ENCODE assay signal across 21 mouse cellular contexts in the genomic region with DNA sequence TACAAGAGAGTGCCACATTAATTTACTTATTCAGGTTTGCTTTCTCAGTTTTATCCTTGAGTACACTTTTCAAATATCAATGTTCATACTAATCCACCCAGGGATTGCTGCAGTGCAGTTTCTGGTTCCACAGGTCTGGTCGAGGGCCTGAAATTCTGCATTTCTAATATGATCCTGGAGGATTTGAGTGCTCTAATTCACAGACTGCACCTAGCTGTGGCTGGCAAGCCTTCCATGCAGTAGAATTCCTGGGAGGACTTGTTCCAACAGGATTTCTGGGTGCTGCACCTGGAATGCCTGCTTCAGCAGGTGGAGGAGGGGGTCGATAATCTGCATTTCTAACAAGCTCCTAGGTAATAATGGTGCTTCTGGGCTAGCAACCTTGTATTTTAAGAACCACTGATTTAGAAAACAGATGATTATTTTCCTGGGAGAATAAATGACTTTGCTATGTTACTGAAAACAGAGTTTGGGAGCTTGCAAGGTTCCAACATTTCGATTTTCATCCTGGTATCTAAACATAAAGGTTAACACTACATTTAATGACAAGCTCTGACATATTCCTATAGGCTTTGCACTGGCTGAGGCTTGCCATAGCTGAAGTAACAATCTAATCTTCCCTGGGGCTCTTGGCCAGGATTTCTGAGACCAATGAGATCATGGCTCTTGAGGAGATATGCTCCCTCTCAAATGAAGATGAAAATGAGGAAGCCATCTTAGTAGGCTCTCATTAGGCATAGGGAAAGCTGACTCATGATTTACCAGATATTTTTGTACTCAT.
"Had no signal": no experiment of that assay in that cellular context is flagged by ENCODE, and none has a peak within 500 bp of the region (broad histone marks: within the 10 kb centered on the region; RNA-seq: fewer than 3 reads in every experiment).

No protein-coding gene starts in this region.

- H3K27me3 ChIP-seq: limb, embryonic 13.5 days; liver, embryonic 13.5 days; midbrain, embryonic 12.5 days; midbrain, embryonic 15.5 days; neural tube, embryonic 12.5 days; neural tube, embryonic 15.5 days; stomach, embryonic 15.5 days had no signal

- H3K9me3 ChIP-seq: limb, embryonic 13.5 days; liver, embryonic 13.5 days; midbrain, embryonic 12.5 days; midbrain, embryonic 15.5 days; neural tube, embryonic 12.5 days; neural tube, embryonic 15.5 days; stomach, embryonic 15.5 days had no signal

- H3K4me2 ChIP-seq: limb, embryonic 13.5 days; liver, embryonic 13.5 days; midbrain, embryonic 12.5 days; midbrain, embryonic 15.5 days; neural tube, embryonic 12.5 days; neural tube, embryonic 15.5 days; stomach, embryonic 15.5 days had no signal

- DNase-seq: kidney, adult 8-10 months; kidney, postnatal 25 days; layer of hippocampus, postnatal 36 days; left cerebral cortex, postnatal 4 days; liver, embryonic 13.5 days; lung, adult 2 months; lung, postnatal 14 days; lung, postnatal 4 days; right cerebral cortex, adult 18-20 months; right cerebral cortex, postnatal 14 days; spleen, adult 18-20 months; thymus, adult 2 months; thymus, postnatal 14 days; thymus, postnatal 4 days had no signal

- ATAC-seq: midbrain, embryonic 15.5 days had no signal

- H3K9ac ChIP-seq: limb, embryonic 13.5 days; liver, embryonic 13.5 days; midbrain, embryonic 12.5 days; midbrain, embryonic 15.5 days; neural tube, embryonic 12.5 days; neural tube, embryonic 15.5 days; stomach, embryonic 15.5 days had no signal

- H3K4me1 ChIP-seq: limb, embryonic 13.5 days; liver, embryonic 13.5 days; midbrain, embryonic 12.5 days; midbrain, embryonic 15.5 days; neural tube, embryonic 12.5 days; neural tube, embryonic 15.5 days; stomach, embryonic 15.5 days had no signal

- H3K4me3 ChIP-seq: limb, embryonic 13.5 days; liver, embryonic 13.5 days; midbrain, embryonic 12.5 days; midbrain, embryonic 15.5 days; neural tube, embryonic 12.5 days; neural tube, embryonic 15.5 days; stomach, embryonic 15.5 days had no signal

- H3K27ac ChIP-seq: kidney, postnatal 0 days; limb, embryonic 13.5 days; liver, embryonic 13.5 days; midbrain, embryonic 12.5 days; midbrain, embryonic 15.5 days; neural tube, embryonic 12.5 days; neural tube, embryonic 15.5 days; stomach, embryonic 15.5 days had no signal

- H3K36me3 ChIP-seq: limb, embryonic 13.5 days; liver, embryonic 13.5 days; midbrain, embryonic 12.5 days; midbrain, embryonic 15.5 days; neural tube, embryonic 12.5 days; neural tube, embryonic 15.5 days; stomach, embryonic 15.5 days had no signal
